Mouse (Mus musculus) CH12F3 (cell line): ENCODE results near the gene Alk.

Source experiments
- in situ Hi-C: fragments of 300-500 bp; cut with MboI; formaldehyde crosslinking; loops from 2 replicates; pipeline ENCODE4 v1.14.3; 2020; ENCODE audit warnings: low sequenced_read_pairs

Alk gene

DNA sequence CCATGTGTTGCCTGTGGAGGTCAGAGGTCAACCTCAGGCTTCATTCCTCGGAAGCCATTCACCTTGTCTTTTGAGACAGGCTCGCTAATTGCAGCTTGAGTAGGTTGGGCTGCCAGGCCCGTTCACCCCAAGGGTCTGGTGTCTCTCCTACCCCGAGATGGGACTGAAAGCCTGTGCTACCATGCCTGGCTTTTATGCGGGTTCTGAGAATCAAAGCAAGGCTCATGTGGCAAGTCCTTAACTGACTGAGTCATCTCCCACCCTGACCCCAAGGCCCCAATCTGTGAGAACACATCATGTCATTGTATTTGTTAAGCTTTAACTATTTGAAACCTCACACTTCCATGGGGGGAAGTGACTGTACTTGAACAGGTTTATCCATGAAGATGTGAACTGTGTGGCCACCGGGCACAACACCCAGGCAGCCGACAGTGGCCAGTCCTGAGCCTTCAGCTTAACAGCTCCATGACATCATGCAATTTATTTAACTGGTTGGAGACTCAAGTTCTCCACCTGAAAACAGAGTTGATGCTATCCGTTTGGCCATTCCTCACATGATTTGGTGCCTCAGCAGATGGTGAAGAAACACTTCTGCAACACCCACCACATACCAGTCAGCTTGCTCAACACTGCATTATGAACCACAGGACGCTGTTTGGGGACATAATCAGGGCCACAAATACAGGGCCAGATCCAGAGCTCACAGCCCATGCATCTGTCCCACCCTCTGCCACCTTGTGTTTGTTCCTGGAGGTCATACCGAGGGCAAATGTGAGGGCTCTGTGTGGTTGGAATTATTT is 446.4 kb downstream of the Alk start:
- in situ Hi-C loops = no loop called here

DNA sequence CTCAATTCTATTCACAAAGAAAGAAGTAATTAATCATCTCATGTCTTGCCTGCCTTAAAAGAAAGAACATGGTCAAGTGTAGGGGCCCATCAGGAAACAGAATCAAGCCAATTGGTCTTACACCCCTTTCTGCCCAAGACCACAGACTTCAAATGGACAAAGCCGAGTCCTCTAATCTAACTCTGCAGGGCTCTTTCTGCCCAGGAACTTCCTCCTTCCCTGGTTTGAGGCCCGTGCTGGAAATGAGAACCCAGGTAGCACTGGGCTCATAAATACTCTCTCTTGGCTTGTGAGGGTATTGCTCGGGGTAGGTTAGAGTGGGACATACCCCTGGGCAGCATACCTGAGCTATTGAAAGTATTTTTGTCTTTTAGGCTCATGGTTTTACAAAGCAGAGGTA is 451.4 kb downstream of the Alk start:
- in situ Hi-C loops = no loop called here

DNA sequence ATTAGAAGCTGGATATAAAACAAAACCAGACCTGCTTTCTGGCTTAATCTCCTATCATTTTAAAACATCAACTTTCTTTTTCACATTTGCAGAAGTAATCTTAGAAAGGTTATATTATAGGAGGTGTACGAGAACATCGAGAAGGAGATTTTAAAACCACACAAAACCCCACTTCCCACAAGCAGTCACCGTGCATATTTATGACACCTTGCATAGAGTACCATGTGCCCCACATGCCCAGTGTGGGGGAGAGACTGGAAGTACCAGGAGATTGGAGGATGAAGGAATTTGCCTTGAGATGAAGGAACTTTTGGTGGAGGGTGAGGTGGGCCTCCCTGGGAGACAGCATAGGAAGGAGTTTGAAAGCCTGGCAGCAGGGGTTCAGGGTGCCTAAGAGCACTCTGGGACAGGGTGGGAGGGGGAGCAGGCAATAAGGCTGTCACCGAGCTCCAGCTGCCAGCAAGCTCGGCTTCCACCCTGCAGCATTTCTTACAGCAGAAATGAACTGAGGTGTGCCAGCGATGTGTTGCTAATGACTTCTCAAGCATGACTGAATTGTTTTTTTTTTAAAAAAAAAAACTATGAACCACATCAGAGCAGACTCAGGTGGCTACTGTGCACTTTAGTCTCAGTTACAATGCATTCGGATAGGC is 459.4 kb downstream of the Alk start:
- in situ Hi-C loops = no loop called here

DNA sequence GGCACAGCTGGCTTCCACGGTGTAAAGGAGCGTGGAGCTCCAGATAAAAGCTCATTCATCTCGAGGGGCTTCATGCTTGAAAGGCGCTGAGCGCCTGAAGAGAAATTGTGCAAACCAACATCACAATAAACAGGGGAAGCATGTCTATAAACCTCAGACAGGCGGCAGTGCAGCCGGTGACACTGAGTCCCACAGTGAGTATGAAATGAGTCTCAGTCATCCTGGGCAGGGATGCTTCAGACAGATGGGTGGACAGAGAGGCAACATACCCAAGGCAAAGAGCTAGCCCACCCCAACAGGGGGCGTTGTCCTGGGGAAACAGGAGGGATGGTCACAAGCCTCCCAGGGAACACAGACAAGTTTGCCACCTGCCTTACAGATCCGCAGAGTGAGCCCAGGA is 460.0 kb downstream of the Alk start:
- in situ Hi-C loops = no loop called here

DNA sequence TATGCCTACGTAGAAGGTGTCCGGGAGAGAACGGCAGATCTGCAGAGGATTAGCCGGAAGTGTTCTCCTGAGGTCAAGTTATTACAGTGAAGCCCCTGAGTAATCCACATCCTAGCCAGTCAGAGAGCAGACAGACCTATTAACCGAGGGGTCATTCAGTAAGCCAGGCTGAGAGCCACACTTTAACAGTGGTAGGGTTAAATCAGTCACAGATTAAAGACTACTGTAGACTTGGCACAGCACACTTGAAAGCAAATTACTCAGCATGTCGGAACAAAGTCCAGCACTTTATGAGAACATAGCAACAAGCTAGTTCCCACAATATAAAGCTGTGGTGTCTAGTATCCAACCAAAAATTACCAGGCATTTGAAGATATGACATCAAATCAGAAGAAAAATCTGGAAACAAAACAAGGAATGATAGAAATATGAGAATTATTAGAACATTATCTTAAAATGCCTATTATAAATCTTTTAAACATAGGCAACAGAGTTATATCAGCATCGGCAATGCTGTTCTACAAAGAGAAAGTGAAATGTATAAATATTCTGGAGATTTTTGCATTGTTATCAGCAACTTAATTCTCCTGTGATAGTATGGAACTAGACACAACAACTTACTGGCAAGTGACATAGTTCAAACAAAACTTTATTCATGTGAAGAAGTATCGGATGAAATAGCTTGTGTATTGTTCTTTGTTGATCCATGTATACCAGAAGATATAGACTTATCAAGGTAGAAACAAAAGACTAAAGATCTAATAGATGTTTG is 472.1 kb downstream of the Alk start:
- in situ Hi-C loops = no loop called here

DNA sequence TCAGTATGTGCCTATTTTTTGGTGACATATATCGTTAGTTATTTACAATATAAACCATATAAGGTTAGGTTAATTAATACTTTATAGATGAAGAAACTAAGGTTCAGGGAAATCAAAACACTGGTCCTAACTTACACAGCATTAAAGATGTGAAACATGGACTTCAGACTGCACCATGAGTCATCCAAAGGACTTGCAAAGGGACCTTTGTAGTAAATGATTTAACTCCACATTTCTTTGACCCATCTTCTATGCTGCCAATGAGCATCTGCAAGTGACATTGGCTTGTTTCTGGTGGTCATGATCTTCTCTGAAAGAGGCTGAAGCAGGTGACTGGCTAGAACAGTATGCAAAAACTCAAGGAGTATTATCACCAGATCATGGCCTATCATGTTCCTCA is 482.8 kb downstream of the Alk start:
- in situ Hi-C loops = no loop called here

DNA sequence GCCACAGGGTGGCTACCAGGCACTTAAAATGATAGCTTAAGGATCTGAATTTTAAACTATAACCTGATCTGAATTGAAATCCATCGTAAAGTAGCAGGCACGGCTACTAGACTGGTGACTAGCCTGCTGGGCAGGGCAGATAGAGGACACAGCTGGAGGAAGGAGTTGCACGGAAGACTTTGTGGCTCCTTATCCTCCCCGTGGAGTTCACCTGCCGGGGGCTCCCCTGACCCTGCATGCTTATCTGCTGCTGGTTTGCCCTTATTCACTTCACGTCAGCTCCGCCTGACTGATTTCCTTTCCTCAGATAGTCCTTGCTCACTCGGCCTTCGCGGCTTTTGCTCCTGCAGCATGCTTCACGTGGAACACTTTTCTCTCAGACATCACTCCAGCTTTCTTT is 484.1 kb downstream of the Alk start:
- in situ Hi-C loops = no loop called here

DNA sequence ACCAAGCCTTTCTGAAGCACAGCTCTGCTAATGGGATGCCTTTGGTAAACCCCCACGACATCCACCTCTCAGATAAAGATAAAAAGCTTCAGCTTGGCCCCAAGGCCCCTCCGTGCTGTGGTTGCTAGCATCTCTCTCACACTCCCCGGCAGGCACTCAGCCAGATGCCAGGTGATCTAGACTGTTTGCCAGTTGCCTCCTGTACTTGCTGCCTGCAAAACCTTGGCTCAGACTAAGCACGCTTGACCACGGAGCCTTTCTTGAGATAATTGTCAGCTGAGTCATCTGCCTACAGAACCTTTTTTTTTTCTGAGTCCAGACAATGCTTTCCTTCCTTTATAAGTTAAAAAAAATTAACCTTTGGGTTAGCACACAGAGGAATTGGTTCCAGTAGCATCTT is 486.1 kb downstream of the Alk start:
- in situ Hi-C loops = no loop called here

DNA sequence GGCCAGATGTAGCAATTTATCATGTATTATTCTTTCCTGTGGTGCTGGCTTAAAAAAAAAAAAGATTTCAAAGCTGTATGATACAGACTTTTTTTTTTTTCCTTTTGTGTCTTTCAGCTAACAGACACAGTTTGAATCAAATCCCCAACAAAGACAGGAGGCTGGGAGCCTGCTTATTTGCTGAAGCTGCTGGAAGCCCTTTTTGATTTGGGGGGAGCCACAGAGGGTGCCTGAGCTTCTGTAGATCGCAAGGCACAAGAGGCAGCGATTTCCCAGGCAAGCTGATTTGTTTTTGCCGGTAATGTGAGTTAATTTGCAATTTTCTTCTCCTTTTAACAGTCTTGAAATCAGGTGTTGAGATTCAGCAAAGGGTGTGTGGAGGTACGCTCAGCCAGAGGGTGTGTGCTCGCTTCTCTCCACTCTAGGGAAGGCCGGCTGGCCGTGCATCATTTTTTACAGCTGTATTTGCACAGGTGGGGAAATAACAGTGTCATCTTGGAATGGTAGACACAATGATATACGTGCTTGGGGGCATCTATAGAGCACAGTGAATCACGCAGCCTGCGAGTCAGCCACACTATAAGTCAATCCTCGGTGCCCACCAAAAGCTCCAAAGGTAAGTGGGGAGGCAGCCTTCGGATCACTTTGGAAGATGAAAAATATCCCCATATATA is 489.0 kb downstream of the Alk start:
- in situ Hi-C loops = no loop called here

DNA sequence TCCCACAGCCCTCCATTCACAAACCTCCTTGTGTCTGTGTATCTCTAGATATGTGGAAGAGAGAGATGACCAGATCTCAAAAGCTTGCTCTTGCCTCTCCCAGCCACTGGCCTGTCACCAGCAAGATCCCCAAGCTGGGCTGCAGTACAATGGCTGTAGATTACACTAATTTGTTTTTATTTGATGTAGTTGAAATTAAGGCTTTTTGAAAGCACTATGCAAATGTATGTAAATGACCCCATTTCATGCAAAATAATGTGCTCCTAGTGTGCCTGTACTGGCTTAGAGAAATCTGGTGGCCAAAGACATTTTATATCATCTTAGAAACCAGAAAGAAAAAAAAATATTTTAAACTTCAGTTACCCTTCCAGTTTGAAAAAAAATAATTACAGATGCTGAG is 492.4 kb downstream of the Alk start:
- in situ Hi-C loops = no loop called here

DNA sequence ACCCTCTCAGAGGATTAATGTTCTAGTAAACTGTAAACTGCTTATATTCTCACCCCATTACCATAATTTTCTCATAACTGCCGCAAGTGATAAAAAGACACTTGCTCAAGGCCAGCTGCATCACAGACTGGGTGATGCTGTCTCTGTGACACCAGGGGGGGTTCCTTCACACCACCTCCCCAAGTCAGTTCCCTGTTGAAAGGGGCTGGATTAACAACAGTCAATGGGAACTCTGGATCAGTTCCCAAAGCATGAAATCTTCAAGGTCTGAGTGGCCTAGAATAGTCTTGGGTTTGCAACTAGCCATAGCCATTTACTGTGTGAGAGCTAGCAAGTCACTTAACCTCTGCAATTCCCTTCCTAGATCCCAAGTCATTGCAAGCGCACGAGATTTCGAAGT is 492.9 kb downstream of the Alk start:
- in situ Hi-C loops = no loop called here

DNA sequence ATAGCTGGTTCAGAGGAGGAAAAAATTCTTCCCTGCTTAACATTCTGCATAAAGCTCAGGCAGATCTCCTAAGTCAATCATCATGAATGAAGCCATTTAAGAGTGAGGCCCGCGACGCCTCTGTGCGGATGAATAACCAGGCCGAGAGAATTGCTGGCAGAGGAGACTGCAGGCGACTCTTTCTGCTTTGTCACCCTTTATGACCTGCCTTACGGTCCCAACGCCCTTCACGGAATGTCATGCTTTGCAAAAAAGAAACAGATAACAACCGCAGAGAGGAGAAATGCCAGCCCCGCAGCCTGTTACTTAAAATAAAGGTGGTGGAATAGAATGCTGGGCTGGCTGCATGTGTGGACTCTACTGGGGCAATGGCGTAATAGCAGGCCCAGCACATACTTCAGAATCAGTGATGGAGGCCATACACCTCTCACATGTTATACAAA is 517.1 kb downstream of the Alk start:
- in situ Hi-C loops = no loop called here

DNA sequence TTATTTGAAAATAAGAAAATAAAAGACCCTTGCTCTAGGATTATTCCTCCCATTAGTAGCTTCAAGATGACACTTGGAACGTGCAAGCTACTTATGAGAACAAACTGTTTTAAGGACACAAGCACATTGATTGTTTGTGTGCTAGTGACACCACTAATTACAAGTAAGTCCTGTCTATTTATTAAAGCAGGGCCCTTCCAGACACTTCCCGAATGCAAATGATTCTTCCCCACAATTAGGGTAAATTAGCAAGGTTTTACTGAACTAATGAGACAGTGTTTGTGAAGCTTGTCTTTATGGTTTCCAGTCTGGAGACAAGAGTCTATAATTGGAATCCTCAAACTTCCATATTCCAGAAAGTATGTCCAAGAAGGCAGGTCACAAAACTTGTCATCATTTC is 523.0 kb downstream of the Alk start:
- in situ Hi-C loops = no loop called here

DNA sequence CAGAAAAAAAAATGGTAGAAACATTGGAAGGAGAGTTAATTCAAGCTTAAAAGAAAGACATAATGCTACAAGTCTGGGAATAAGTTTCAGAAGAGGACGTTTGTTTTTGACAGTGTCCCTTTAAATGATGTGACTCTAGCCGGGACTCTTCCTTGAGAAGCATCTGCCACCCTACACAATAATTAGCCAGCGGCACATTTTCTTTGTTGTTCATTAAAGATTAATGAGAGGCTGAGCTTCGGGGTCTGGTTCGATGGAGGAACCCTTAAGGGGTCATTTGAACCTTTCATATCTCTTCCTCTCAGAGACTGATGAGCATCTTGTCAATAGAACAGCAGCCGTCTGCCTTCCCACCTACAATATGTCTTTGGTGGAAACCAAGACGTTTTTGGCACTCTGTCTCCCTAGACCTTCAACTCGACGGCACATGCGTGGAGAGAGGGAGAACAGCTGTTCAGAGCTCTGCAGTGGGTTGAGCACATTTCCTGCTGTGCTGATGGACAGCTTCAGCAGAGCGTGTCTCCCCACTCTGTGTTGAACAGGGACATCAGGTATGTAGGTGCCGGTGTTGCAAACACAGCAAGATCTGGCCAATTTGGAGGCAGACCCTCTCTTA is 528.0 kb downstream of the Alk start:
- in situ Hi-C loops = no loop called here

DNA sequence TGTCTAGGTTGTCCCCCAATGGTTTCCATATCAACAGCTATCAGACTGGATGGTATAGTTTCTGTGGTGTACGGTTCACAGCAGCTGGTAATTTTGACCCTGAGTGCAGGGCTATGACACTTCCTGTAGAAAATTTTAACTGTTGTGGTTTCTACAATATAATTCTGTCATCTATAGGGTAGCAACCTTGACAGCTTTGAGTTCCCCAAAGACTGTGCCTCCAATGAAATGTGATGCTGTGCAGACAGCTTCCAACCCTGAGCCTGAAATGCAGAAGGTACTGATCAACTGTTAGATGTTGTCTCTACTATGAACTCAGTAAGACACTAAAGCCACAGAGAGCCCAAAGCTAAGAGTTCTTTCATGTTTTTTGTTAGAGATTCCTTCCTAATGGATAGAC is 532.6 kb downstream of the Alk start:
- in situ Hi-C loops = no loop called here

DNA sequence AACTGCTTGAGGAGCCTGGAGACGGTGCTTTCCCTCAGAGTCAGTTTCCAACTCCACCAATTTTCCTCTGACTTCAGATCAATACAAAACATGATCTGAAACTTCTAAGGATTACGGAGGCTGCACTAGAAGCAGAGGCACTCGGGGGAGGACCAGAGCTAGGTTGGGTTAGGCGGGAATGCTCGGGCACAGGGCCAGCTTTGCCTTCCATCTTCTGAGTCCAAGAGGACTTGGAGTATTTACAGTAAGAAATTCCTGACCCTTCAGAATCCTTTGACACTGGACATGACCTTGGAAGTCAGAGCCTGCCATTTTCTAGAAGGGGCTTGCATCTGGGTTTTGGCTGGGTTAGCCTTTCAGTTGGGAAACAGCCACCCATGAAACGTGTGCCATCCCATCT is 536.3 kb downstream of the Alk start:
- in situ Hi-C loops = no loop called here

DNA sequence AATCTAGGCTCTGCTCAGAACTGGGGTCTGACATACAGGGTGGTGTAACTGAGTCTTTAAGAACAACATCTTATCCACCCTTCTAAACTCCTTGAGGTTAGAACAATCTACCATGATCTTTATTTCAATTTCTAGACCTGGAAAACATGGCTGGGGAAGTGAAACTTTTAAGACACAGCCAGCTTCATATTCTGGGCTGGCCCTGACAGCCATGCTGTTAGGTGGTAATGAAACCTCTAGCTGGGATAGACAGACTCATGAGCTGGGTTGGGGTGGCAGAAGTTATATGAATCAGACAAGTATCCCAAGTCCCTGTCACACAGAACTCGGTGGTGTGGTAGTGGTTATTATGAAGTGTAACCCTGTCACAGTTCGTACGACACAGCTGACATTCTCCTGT is 541.4 kb downstream of the Alk start:
- in situ Hi-C loops = no loop called here

DNA sequence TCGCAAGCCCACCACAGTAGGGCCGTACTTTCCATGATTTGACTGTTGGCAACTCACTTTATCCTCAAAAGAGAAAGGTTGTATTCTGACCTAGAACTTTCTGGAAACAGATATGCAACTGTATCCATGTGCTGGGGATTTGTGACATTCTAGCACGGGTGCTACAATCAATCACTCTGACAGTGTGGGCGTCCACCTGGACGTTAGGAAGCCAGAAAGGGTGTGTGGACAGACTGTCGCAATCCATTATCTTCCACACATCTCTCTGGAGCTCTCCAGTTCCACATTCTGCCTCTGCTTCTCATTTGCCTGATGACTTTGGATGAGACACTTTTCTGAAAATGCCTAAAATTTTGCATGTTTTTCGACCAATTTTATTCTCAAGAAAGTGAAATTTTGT is 545.1 kb downstream of the Alk start:
- in situ Hi-C loops = no loop called here

DNA sequence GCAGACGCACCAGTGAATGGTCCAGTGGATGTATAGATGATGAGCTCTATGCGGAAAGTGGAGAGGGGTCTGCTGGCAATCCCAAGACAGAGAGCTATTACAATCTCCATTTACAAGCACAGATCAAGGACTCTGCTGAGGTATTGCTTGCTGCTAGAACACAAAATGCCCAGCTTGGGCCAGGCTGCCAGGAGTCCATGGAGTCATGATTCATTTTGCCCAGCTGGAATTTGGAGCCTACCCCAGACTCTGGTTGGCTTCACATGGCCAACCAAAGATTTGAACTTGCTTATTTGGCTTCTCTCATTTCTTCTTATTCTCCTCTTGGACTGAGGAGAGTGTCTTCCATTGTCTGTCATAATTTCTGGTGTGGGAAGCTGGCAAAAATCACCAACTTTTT is 558.8 kb downstream of the Alk start:
- in situ Hi-C loops = no loop called here

DNA sequence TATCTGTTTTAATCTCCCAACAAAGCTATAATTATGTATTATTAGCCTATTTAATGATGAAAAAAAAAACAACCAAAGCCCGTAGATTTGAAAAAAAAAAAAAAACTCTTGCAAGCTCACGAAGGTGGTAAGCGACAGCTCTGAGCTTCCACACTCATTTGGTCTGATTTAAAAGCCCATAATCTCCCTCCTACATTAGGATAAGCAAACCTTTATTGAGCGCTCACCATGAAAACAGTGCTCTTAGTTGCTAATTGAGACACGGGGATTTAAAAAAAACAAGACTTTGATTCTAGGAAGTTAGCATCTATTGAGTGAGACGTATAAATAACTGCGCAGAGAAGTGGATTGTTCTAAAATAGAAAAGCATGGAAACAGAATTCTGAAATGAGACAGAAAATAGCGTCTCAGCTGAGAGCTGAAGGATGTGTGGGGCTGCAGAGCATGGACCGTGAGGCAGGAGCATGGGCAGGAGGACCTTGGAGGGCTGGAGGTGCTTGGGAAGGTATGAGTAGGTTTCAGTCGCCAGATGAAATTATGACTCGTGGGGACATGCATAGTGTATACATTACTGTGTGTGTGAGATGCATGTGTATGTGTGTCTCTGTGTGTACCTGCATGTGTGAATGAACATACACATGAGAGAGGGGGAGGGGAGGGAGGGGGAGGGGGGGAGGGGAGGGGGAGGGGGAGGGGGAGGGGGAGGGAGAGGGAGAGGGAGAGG is 560.6 kb downstream of the Alk start:
- in situ Hi-C loops = no loop called here
